Mouse (Mus musculus): ENCODE results near the gene Eif1b. TPM values are rescaled to one million over a fixed set of nuclear protein-coding genes. Genes with fewer than 3 reads are reported as not detected.
A peak's percentile ranks its signal among the peaks of the same experiment; 100 is the strongest.

The Eif1b gene
- 10 to 100 TPM; 46.2 to 51.3 TPM for total RNA-seq (2021)
- long read RNA-seq, experiment 1, transcript Eif1b-201 (4 exons, 1,035 nt), result major isoform, 68 of 80 reads
- long read RNA-seq, experiment 1, partial matches to known transcripts, result 11 of 80 reads
- long read RNA-seq, experiment 1, other reads (novel, unspliced or antisense), result 1 of 80 reads
- long read RNA-seq, experiment 2, transcript Eif1b-201 (4 exons, 1,035 nt), result major isoform, 62 of 70 reads
- long read RNA-seq, experiment 2, partial matches to known transcripts, result 6 of 70 reads
- long read RNA-seq, experiment 2, other reads (novel, unspliced or antisense), result 2 of 70 reads

DNA sequence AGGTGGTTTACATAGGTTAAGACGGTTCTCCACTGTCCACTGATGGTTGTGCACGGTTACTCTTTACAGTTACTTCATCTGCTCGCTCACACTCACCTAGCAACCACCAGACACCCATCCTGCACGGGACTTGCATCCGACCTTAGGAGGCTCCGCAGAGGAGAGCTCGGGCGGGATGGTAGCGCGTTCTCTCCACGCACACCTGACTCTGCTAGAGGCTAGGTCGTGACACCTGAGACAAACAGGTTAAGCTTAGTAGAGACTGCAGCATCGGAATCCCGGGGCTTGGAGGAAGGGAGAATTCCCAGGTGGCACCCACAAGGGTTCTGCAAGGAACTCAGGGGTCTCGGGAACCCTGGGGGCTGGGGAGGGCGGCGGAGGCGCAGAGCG lies at the start of gene Eif1b:
Gene Eif1b, plus strand, starts transcription at position 223 of the 390 bp plus-strand sequence.
- DNase-seq, result no peak

- DNase-seq, result no peak
These were observed 47.4 kb upstream of the Eif1b start for GRCm38 (mm10) chr9:120444642-120445041.

- no peak for DNase-seq
These were observed 42.2 kb upstream of the Eif1b start for GRCm38 (mm10) chr9:120449696-120450329.

DNA sequence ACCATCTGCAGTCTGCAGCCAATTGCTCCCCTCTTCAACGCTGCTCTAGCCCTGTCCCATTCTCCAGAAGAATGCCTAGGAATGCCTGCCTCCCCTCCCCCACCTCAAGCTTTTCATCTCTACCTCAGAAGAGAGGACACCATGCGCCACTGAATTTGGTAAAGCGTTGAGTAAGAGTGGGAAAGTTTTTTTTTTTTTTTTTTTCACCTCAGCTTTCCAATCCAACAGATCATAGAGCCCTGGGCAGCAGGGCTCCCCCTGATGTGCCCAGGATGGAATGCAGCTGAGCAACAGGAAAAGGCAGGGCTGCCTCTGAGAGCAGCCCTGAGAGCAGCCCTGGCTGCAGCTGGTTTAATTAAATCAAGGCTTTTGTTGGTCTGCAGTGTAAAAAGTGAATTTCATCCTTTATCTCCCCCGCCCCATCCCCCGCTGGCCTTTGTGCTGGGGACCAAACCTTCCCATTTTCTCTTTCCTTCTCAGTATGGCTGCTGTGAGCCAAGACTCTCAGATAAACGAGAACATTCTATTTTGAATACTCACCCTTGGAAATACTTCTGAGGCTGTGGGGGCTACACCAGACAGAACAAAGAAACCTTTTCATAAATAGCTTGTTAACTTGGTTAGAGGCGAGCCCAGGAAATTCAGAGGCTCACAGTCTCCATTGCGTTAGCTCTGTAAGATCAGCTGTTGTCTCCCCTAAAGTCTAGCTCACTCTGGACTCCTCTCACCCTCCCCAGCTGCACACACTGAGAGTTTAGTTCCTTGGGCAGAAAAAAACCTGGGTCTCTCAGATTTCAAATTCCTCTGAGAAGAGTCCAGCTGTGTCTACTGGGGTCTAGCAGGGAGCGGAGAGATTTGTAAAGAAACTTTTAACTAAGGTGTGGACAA lies 36.0 kb upstream of the Eif1b start:
- DNase-seq, result peak; percentile 4

GRCm38 (mm10) chr9:120470431-120470830 lies 21.6 kb upstream of the Eif1b start:
- no peak for DNase-seq

DNA sequence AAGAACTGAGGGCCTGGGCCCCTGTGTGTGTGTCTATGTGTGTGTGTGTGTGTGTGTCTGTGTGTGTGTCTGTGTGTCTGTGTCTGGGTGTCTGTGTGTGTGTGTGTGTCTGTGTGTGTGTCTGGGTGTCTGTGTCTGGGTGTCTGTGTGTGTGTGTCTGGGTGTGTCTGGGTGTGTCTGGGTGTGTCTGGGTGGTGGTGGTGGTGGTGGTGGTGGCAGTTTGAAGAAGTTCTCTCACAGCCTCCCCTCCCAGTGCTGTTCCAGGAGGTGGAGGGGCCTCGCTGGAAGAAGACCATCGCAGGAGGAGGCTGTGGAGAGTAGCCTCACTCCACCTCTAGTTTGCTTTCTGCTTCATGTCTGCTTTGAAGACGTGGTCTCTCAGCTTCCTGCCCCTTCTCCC lies 10.4 kb upstream of the Eif1b start:
- DNase-seq, result no peak

- DNase-seq, result no peak
These were observed 9.7 kb upstream of the Eif1b start for GRCm38 (mm10) chr9:120482382-120482781.

- DNase-seq, result no peak
These were observed 8.9 kb upstream of the Eif1b start for GRCm38 (mm10) chr9:120483101-120483500.

GRCm38 (mm10) chr9:120487076-120487475 lies 5.0 kb upstream of the Eif1b start:
- DNase-seq, result peak; percentile 61

DNA sequence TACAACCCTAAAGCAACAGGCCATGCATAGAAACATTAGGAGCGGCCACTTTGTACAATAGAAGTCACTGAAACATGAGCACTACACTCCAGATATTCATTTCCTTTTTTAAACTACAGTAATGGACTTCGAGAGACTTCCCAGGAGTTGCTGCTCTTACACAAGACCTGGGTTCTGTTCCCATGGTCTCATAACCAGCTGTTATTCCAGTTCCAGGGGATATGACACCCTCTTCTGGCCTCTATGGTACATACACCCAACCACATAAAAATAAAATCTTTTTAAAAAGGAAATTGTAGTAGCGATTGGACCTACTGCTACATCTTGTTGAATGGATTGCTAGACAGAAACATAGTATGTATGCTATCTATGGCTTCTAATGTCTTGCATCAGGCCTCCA lies 523 bp upstream of the Eif1b start:
- DNase-seq, result no peak

GRCm38 (mm10) chr9:120492400-120493351 lies 644 bp downstream of the Eif1b start:
- peak; percentile 88 for DNase-seq

GRCm38 (mm10) chr9:120493781-120494180 lies 1.7 kb downstream of the Eif1b start:
- DNase-seq, result no peak

GRCm38 (mm10) chr9:120496691-120497090 lies 4.7 kb downstream of the Eif1b start:
- peak; percentile 81 for DNase-seq

GRCm38 (mm10) chr9:120497983-120498382 lies 6.0 kb downstream of the Eif1b start:
- DNase-seq, result no peak

- DNase-seq, result no peak
These were observed 9.3 kb downstream of the Eif1b start for GRCm38 (mm10) chr9:120501191-120501902.

DNA sequence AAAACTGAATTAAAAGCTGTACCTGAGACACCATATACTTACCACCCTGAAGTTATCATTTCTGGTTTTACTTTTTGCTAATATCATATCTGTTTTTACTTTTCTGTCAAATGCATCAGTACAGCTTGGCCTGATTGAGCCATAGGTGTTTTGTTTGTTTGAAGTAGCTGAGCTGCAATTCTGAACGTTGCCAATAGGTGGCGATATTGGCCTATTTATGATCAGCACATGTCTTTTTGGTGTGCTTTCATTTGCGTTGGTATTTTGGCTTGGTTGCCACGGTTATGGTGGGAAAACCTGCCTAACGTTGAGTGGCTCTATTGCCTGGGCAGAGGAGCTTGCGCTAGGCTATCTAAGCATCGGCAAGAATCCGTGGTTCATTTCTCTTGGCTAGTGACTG lies 10.0 kb downstream of the Eif1b start:
- peak; percentile 83 for DNase-seq

GRCm38 (mm10) chr9:120504423-120504822 lies 12.4 kb downstream of the Eif1b start:
- DNase-seq, result no peak

DNA sequence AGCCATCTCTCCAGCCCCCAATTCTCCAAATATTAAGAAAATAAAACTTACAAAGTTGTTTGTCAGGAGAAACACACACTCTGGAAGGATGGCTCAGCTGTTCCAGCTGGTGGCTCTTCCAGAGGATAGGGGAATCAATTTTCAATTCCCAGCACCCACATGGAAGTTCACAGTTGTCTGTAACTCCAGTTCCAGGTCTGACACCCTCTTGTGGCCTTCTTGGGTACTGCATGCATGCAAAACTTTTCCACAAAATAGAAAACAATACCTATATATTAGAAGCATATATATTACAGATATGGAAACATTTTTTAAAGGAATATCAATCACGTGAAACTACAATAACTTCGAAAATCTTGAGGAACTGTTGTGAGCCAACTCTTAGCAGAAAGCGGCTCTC lies 19.7 kb downstream of the Eif1b start:
- peak; percentile 52 for DNase-seq

DNA sequence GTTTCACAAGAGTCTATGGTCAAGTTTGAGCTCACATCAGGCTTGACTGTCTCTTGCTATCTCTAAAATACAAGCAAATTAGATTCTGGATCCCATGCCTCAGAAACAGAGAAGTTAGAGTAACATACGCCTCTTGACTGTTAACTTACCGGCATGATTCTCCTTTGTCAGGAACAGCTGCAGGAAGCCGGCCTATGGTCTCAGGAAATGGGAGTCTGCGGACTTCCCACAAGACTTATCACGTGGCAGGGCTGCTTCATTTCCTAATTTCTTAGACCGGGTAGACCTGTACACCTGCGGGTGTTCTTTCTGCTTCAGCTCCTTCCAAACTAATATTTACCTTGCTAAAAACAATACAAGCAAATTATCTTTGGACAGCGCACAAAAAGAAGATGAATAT lies 24.7 kb downstream of the Eif1b start:
- DNase-seq, result no peak

DNA sequence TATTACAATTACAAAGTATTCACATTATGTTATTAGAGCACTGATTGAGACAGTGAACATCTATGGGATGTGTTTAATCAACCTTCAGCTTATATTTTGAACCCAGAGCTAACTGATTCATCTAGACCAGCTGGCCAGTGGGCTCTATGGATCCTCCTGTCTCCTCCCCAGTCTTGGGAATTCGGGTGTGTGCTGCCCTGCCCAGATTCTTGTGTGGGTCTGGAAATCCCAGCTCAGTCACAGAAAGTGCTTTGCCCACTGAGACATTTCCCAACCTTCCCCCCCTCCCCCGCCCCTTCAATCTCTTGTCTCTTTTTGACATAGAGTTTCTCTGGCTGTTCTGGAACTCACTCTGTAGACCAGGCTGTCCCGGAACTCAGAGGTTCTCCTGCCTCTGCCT lies 26.9 kb downstream of the Eif1b start:
- no peak for DNase-seq

DNA sequence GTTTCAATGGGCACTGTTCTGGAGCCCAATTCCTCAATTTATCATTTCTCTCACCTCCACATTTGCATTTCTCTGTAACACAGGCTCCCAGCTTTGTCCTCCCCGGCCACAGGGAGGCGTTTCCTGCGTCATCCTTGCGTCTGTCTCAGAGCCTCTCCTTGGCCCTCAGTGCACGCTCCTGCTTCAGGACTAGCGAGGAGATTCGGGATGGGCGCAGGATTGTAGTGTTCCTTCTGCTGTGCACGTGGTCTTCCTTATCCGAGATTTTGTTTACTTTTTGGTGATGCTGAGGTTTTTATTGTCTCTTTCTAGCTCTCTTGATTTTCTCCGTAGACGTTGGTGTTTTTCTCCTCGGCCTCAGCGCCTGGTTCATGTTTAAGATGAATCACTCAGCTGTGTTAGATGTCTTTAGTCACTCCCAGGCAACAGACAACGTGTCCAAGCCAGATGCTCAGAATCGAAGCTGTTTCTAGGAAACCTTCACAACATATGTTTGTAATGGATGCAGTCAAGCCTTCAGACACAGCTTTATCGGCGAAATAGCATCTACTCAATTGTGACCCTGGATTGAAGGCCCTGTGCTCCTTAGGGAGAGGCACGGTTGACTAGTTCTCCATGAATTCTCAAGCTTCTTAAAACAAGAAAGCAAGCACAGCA lies 27.6 kb downstream of the Eif1b start:
- no peak for DNase-seq
